Mouse (Mus musculus) adrenal gland, postnatal 36 days (tissue): ENCODE results near the gene Zfp385b. TPM values are rescaled to one million over a fixed set of nuclear protein-coding genes. Genes with fewer than 3 reads are reported as not detected.

Experiments used
- DNase-seq, 2 experiments: peaks; one replicate each; pipeline ENCODE4 v3.0.0; 2021; ENCODE audit warnings: mixed read lengths in 1 of 2
- long read RNA-seq, 2 experiments: library from polyadenylated mRNA; stranded (forward); transcript quantifications; one replicate each; pipeline ENCODE4 v2.0.0; 2021; ENCODE audit warnings: borderline sequencing depth in 2 of 2
- total RNA-seq, 2 experiments: library from RNA; stranded (reverse); gene quantifications; 2 replicates each; pipeline ENCODE4 v1.2.3; 2021

The Zfp385b gene
- 1 to 10 TPM in 1 of 2 experiments, under 1 TPM in 1; 0.30 to 1.1 TPM for total RNA-seq
- long read RNA-seq, experiment 1: 0 reads
- long read RNA-seq, experiment 2: 0 reads

GRCm38 (mm10) chr2:77819539-77819938 is at the start of gene Zfp385b:
TSS of gene Zfp385b (minus strand) at chr2:77819639.
- no peak for DNase-seq

DNA sequence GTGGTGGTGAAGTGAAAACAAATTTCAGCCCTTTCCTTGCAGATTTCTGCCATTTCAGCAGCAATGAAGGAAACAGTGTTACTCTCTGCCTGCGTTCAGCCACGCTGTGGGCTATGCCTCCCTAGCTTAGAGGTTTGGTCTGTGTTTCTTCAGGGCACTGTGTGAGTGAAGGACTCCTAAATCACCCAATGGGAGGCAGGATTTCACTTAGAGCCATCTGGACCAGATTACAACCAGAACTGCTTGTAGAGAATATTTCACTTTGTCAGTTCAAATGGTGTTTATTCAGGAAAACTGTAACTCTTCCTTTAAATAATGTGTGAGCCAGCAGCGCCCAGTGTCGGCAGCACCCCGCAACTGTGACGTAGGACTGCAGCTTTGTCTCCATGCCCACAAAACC is 44.5 kb upstream of the Zfp385b start:
- DNase-seq: no peak

GRCm38 (mm10) chr2:77863522-77863921 is 44.1 kb upstream of the Zfp385b start:
- peak in 1 of 2 experiments; percentile 2 for DNase-seq

- DNase-seq: no peak
Measured at GRCm38 (mm10) chr2:77841464-77841863, 22.0 kb upstream of the Zfp385b start.

DNA sequence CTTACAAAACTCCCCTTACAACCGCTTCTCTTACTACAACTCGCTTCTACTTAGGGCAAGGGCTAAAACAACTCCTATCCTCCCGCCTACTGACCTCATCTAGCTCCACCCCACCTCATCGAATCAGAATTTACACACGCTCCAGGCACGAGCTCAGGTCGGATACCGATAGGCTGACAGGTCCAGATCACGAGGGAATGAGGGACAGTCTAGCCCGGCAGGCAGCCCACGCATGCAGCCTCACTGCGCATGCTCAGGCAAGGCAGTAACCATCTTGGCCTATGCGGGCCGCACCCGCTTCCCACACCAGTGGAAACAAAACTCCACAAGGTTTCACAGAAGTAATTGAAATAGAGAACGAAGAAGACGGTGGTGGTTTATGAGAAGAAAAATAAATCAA is 20.1 kb upstream of the Zfp385b start:
- no peak for DNase-seq

DNA sequence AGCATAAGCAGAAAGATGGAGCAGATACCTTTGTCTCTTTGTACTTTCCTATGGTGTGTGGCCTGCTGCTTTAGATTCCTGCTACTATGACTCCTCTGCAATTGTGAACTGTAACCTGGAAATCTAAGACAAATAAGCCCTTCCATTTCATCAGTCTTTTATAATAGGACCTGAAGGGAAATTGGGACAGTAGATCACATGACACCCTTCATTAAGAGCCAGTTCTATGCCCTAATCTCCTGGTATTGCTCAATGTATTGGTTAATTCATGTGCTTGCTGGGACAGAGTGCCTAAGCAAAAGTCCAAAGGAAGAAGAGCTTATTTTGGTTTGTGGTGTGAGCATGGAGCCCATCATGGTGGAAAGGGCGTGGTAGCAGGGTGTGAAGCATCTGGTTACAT is 19.2 kb upstream of the Zfp385b start:
- no peak for DNase-seq

- no peak for DNase-seq
Measured at GRCm38 (mm10) chr2:77835781-77836180, 16.3 kb upstream of the Zfp385b start.

DNA sequence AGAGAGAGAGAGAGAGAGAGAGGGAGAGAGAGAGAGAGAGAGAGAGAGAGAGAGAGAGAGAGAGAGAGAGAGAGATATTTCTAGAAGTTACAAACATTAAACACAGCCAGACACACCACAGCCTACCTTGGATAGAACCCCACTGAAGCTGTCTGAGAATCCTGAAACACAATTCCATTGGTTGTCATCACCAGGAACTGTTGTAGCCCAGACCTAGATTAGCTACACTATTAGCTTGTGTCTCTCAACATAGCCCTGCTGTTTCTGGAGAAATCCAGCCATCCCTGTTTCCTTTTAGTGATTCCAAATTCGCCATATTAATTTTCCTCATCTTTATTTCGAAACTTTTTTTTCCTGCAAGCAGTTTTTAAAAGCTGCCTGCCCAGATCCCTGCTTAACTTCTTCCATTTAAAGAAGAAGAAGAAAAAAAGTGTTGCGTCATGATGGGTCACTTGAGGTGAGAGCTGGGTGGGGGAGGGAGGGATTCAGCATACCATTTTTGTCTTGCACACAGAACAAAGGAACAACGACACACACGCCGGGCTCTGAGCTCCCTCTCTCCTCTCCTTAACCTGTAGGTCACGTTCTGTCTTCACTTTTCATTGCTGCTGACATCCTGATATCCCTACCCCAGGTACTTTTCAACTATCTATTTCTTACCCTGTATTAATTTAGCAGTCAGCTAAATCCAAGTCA is 6.8 kb upstream of the Zfp385b start:
- no peak for DNase-seq

- peak in 1 of 2 experiments; percentile 16 for DNase-seq
Measured at GRCm38 (mm10) chr2:77823026-77823425, 3.6 kb upstream of the Zfp385b start.

DNA sequence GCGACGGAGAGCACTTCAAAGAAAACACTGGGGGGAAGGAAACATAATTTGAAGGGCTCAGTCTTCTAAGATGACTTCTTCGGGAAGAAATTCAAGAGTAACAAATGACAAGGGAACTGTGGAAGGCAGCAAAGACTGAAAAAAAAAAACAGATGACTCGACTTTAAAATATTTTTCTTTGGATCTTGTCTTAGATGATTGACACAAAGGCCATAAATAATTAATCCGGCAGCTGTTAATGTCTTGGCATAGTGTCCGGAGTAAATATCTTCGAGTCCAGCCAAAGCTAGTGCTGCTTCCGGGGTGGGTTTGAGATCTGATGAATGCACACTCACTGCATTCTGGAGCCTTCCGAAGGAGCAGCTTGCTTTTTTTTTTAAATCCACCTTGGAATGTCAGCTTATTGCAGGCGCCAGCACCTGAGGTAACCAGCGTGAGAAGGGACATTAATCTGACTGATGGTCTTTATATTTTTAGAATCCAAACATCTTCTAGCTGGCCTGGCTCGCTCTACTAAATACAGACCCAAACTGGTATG is 2.0 kb downstream of the Zfp385b start:
- no peak for DNase-seq

DNA sequence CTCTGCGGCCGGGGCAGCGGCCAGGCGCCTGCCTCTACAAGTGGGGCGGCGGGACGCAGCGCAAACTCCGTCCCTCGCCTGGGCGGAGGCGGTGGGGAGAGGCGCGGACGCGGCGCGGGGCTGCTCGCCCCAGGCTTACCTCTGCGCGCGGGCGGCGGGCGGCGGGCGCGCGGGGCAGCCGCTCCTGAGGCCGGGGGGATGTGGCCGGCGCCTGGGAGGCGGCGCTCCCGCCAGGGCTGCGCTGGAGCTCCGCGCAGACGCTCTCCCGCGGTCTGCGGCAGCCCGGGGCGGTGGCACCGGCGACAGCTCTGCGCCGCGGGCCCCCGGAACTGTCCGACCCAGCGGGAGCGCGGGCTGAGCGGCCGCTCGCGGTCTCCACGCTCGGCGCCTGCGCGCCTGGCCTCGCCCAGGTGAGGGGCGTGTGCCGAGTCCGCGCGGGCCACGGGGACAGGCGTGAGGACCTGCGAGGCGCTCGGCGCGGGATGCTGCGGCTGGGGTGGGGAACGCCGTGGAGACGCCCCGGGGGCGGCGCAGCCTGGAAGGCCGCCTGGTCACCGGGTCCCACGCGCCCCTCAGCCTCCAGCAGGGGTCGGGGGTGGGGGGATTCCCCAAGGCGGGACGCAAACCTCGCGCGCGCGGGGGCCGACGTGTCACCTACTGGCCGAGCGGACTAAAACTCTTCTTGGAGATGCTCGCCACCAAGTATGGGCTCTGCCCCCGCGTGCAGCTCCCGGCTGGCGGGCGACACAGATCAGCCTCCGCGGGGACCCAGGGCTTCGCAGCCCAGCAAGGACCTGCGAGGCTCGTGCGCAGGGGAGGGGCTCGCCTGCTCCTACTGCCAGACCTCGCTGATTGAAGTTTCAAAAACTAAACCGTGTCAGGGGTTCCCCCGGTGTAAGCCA is 2.8 kb downstream of the Zfp385b start:
- peak; percentile 33 to 39 for DNase-seq

DNA sequence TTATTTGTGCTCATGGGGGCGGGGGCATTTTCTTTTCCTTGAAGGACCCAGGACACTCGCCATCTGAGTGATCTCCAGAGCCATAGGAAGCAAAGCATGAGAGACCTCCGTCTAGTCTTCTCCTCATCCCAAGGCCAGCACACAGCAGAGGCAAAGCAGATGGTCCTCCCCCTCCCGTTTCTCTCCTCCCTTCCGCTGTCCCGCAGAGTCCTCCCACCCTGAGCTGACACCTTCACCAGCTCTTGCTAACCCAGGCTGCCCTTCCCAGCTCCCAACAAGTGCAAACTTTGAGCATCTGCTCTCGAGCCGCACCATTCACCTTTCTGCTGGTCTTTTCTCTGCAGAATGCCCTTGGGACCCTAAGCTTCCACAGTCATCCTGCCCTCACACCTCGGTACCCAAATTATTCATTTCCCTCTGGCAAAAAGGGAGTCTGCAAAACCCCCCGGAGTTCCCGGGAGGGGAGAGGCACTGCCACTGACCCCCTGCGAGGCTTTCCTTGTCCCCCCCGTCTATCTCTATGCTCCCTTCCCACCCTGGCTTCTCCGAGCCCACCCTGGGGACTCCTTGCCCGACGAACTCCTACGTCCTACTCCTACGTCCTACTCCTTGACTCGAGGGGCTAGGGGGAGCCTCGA is 3.5 kb downstream of the Zfp385b start:
- no peak for DNase-seq

GRCm38 (mm10) chr2:77814896-77815295 is 4.5 kb downstream of the Zfp385b start:
- DNase-seq: no peak

- no peak for DNase-seq
Measured at GRCm38 (mm10) chr2:77813029-77813428, 6.4 kb downstream of the Zfp385b start.

GRCm38 (mm10) chr2:77810748-77811147 is 8.7 kb downstream of the Zfp385b start:
- no peak for DNase-seq

DNA sequence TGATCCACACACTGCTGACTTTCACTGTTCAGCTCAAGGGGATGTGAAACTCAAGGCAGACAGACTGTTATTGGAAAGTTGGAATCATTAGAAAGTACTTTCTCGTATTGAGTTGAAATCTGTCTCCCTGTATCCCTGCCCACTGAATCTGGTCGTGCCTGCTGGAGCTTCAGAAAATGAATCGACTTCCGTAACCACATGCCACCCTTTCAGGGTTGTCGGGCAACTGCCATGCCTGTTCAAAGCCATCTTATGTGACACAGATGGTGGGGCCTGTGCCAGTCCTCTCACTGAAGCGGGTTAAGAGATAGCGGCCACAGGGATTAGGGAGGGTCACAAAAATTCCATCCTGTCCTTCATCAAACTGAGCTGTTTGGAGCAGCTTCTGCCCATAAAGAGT is 14.7 kb downstream of the Zfp385b start:
- DNase-seq: no peak

GRCm38 (mm10) chr2:77802291-77802690 is 17.1 kb downstream of the Zfp385b start:
- no peak for DNase-seq

DNA sequence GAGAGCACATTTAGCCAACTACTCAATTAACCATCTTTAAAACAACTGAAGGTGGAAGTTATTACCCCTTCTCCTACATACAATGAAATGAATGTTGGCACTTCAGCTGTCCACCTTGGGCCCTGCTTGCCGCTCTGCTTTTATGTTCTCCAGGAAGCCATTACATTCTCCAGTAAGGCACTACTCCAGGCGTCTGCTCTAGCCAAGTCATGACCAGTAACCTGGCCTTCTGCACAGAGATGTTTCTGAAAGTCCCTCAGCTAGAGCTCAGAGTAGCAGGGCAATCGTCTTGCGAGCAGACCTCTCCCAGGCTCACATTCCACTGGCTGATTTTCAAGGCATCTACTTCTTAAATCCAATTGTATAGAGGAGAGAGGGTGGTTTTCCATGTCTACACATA is 18.0 kb downstream of the Zfp385b start:
- no peak for DNase-seq

DNA sequence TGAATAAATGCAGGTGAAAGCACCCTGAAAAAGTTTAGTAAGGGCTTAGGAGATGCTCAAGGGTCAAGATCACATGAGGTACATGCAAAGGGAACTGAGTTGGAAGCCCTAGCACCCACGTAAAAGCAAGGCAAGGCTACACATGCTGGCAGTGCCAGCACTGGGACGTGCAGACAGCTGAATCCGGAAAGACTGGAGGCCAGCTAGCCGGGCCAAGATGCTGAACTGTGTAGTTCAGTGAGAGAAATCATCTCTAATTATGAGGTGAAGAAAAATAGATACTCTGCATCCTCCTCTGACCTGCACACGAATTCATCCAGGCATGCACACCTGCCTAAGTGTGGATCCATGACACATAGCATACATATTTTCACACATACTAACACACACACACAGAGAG is 18.4 kb downstream of the Zfp385b start:
- no peak for DNase-seq

DNA sequence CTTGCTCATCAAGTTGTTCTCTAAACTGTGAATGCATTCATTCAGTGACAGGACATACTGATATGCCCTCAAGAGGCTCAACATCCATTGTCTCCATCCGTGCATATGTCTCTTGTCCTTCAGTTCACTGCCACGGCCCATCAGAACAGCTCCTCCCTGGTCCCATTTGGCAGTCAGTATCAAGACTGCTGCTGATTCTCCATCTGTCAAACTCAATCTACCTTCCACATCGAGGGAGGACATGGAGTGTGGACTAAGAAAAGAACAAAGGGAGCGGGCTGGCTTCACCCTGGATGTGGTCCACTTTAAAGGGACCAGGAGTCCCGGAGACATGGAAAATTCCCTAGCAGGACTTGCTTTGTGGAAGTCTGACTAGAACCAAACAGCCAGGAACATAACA is 22.2 kb downstream of the Zfp385b start:
- DNase-seq: no peak

DNA sequence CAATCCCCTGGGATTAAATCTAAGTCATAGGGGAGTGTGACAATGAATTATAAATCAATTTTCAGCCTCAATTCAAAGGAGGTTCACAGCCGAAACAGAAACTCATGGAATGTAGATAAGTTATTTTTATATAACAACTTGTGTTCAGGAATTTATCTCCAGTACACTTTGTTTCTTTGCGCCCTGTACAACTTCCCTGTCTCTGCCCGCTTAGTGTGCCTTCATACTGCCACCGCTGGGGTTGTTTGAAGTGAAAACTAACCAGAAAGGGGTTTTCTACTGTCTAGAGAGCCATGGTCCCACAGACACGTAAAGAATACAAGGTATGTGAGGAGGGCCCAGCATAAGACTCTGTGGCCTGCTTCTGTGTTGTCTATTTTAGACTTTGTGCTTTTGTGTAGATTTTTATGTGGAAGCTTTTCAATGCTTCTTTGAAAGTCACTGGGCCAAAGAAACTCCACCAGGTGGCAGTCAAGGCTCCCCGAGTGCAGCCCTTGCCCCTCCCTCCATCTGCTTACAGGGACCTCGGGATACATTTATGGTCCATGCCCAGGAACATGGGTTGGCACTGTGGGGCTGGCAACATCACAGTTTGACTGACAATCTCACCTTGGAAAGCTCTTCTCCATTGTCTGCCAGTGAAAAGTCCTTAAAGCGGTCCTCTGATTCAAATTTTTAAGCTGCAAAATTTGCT is 23.4 kb downstream of the Zfp385b start:
- peak; percentile 39 to 42 for DNase-seq

GRCm38 (mm10) chr2:77790846-77791245 is 28.6 kb downstream of the Zfp385b start:
- DNase-seq: peak; percentile 46 to 50
